Mouse (Mus musculus) 3T3-L1 (cell line): ENCODE results near the gene Ift46.

Experiments used
- DNase-seq: peaks from one replicate; pipeline ENCODE4 v3.0.0-alpha.2; 2015; ENCODE audit warnings: low read depth, low spot score

Gene Ift46

DNA sequence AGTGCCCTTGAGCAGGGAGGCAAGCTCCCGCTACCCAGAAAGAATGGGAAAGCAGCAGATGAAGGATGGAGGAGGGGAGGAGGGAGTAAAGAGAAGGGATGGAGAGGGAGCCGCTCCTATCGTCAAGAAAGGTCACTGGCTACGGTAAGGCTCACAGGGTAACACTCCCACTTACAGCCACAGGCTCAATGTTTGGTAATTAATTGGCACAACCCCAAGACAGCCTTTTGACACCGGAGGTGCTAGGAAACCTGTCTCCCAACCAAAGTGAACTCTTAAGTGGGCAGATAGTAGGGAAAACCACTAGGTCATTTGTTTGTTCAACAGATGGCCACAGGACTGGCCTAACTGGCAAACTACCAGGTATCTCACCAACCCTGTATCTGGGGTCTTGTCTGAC lies 39.4 kb downstream of the Ift46 start:
- no peak for DNase-seq

DNA sequence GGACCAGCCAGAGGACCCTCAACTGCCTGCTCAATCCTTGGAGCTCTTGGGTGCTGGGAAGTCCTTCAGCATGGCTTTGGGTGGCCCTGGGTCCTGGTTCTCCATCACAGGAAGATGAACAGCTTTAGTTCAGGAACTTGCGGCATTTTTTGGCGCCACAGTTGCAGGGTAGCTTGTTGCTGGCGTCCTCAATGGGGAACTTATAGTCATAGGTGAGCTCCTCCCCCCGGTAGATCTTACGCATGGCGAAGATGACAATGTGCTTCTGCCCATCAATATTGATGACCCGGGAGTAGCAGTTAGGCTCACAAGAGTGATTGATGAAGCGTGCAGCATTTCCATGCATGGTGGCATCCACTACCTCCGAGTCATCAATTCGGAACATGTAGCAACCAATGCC lies 40.1 kb downstream of the Ift46 start:
- DNase-seq, result no peak

DNA sequence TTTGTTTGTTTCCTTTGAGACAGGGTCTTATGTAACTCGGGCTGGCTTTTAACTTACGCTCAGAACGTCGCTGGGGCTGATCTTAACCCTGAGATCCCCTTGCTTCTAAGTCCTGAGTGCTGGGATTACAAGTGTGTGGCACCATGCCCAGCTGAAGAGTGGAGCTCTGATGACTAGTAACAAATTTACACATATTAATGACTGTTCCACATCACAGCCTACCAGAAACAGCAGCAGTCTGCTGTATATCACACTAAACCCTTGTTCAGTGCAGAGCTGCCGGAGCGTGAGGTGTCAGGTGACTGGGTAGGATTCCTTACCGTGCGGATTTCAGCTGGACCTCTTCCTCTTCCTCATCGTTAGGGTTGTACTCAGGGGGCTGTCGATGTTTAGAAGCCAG lies 42.6 kb downstream of the Ift46 start:
- no peak for DNase-seq

DNA sequence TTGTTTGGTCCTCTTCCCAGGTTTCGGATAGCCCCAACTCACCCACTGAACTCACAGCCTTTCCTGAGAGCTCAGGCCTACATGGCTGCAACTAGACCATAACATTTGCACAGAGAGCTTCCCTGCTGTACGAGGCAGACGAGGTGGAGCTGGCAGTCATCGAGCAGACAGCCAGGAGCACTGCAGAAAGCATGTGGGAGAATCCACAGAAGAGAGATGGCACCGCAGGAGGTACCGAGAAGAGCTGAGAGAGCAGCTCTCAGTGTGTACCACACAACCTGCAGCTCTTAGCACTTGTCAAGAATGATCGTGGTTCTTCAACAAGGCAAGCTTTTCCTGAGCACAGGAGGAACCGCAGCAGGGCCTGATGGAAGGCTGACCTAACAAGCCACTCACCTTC lies 46.5 kb downstream of the Ift46 start:
- no peak for DNase-seq

DNA sequence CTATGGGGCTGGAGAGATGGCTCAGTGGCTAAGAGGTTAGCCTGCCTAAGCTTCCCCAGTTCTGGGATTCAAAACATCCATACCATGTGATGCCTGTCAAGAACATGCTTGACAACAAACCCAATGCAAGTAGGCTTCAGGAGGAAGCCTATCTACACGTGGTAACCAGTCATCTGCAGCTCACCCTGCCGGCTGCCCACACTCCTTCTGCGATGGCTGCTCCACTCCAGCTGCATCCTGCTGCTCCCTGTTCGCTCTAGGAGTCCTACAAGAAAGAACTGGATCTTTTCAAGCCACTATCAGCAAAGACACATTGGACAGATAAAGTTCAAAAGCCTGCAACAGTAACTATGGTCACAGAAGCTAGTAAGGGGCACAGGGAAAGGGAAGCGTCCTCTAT lies 49.8 kb downstream of the Ift46 start:
- DNase-seq, result no peak

DNA sequence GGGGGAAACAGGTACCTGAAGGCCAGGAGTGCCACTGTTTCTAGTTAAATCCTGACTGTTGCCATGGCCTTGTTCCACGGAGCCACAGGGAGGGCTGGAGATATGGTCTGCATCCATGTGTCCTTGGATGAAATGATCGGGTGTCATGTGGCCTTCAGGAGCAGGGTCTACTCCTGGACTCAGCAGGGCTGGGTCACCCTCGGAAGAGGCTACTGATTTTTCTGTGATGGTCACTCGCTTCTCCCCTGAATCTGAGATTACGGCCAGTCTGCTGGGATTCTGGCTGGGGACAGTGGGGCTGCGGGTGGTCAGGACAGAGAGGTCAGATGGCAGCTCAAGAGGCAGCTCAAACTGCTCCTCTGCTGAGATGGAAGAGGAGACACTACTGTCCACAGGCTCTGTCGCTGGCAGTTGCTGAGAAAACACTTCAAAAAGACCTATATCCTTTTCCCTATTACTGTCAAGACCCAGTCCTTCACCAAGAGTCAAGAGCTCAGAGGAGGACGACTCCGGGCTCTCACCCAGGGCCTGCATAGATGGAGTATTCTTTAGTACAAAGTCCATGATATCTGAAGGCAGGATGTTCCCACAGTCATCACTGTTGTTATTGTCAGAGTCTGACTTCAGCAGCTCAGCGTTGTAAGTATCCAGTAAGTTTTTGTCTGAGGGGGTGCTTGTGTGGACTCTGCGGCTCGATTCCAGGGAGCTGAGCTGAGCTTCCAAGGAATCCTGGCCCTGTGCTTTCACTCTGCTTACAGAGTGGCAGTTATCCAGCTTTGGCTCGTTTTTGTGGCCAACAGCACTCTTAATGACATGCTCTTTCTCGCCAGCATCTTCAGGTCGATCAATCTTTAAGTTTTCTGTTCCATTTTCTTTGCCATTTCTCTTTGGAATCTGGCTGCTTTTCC lies 52.5 kb downstream of the Ift46 start:
- DNase-seq, result no peak

DNA sequence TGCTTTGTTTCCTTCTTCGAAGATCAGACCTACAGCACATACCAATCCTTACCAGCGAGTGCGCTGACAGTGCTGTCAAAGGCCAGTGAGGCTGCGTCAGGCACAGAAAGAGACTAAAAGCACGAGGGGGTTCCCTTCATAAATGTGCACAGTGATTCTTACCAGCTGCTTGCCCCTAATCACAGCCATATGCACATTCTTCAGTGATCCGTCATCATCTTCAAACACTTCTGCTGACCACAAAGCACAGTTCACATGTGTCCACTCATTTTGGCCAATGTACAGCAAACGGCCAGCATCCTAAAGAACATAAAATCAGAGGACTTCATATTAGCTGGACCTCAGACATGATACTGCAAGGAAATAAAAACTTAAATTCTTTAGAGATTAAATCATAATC lies 59.0 kb downstream of the Ift46 start:
- peak; percentile 93 for DNase-seq

DNA sequence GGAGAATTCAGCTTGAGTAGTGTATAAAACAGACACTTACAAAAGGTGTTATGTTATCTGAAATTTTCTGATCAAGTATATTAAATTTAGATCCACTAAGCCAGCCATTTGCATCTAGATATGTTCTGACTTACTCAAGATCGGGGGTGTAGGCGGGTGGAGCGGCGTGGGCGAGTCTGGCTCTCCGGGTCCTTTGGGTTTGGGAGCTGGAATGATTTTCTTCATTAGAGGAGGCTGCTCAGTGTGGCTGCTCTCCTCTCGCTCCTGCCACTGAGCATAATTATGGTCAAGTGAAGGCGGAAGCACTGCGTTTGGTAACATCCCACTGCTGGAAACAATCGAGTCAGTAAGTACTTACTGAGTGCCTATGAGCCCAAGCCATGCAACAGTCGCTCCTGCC lies 61.2 kb downstream of the Ift46 start:
- DNase-seq, result no peak

DNA sequence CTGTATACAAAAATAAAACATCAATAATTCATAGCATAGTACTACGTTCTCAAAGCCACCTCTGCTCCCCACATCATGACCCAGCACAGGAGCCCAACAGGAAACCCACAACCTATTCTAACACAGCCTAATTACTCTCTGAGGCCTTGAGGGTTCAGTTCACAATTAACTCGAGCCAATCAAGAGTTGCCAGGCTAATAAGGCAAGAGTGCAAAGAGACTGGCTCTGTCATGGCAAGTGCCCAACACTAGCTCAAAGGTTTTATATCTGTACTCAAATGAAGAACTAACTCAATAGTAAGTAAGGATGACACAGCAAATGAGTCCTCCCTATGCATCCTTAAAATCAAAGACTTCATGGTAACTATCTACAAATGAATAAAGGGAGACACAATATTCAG lies 62.8 kb downstream of the Ift46 start:
- no peak for DNase-seq

DNA sequence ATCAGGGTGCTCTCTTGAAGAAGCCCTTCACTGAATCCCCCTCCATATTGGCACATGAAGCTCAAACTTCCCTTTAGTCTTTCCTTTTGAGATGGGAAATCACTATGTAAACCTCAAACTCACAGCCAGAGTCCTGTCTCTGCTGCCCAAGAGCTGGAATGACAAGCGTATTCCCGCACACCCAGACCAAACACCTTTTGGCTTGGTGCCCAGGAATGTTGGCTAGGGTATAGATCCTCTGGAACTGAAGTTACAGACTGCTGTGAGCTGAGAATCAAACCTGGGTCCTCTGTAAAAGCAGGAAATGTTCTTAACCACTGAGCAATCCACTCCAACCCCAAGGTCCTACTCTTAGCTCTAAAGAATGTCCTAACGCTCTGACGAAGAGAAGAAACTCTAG lies 64.6 kb downstream of the Ift46 start:
- DNase-seq, result peak; percentile 59

DNA sequence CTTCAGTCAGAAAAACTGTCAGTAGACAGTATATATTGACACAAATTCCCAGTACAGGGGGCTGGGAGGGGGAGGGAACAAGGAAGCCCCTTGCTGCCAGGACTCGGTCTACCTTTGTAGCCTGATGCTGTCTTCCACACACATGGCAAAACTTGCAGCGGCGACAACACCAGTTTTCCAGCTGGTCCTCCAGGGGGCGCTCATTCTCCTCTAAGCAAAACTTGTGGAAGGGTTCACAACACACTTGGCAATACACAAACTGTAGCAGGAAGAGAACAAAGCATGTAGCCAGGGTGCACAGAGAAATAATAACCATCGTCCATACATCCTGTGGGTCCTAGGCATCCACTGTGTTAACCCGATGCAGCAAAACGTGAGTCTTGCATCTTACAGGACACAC lies 68.7 kb downstream of the Ift46 start:
- peak; percentile 85 for DNase-seq

DNA sequence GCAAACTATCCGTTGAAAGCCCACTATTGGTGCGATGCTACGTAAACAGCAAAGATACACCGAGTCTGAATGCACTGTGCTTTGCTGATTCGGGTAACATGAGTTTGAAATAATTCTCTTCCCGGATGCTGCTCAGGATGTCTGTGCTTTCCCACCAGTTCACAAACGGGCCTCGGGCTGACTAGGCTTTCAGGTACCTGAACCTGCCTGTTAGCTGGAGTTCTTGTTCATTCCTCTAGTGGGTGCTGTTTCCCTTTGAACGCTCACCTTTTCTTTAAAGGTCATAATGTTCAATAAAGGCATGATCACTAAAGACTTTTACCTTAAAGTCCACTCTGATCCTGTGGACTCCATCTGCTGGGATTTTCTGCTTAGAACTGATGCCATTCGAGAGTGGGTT lies 73.5 kb downstream of the Ift46 start:
- DNase-seq, result peak; percentile 32
